Mouse (Mus musculus): ENCODE measurements around the gene Fam71e1. TPM values are rescaled to one million over a fixed set of nuclear protein-coding genes. Genes with fewer than 3 reads are reported as not detected.
A peak's percentile ranks its signal among the peaks of the same experiment; 100 is the strongest.

Gene Fam71e1
- total RNA-seq, 4 experiments from 2014 or later = 2.5 to 6.7 (median 3.3) TPM

- no peak for DNase-seq (ENCODE audit: low spot score)
Measured at GRCm38 (mm10) chr7:44497361-44498055, 1.1 kb downstream of the Fam71e1 start.

- DNase-seq (ENCODE audit: low spot score) = no peak
Measured at GRCm38 (mm10) chr7:44498922-44499321, 2.5 kb downstream of the Fam71e1 start.

- DNase-seq (ENCODE audit: low spot score) = no peak
Measured at GRCm38 (mm10) chr7:44500046-44500445, 3.7 kb downstream of the Fam71e1 start.

GRCm38 (mm10) chr7:44501563-44502115 lies 5.3 kb downstream of the Fam71e1 start:
- DNase-seq (ENCODE audit: low spot score) = peak; percentile 54

- DNase-seq (ENCODE audit: low spot score) = no peak
Measured at GRCm38 (mm10) chr7:44507491-44507890, 11.1 kb downstream of the Fam71e1 start.

- no peak for DNase-seq (ENCODE audit: low spot score)
Measured at GRCm38 (mm10) chr7:44519240-44519913, 23.0 kb downstream of the Fam71e1 start.

GRCm38 (mm10) chr7:44520990-44521389 lies 24.6 kb downstream of the Fam71e1 start:
- no peak for DNase-seq (ENCODE audit: low spot score)

GRCm38 (mm10) chr7:44521710-44522109 lies 25.3 kb downstream of the Fam71e1 start:
- no peak for DNase-seq (ENCODE audit: low spot score)

GRCm38 (mm10) chr7:44523056-44523455 lies 26.7 kb downstream of the Fam71e1 start:
- DNase-seq (ENCODE audit: low spot score) = no peak

GRCm38 (mm10) chr7:44524502-44524901 lies 28.1 kb downstream of the Fam71e1 start, which contains the start of gene Mybpc2:
Gene Mybpc2 (minus strand): TSS chr7:44524656.
- peak; percentile 22 for DNase-seq (ENCODE audit: low spot score)

GRCm38 (mm10) chr7:44525126-44525832 lies 28.9 kb downstream of the Fam71e1 start:
- DNase-seq (ENCODE audit: low spot score) = peak; percentile 86

GRCm38 (mm10) chr7:44526414-44527154 lies 30.2 kb downstream of the Fam71e1 start:
- no peak for DNase-seq (ENCODE audit: low spot score)

- DNase-seq (ENCODE audit: low spot score) = peak; percentile 62
Measured at GRCm38 (mm10) chr7:44527483-44528398, 31.4 kb downstream of the Fam71e1 start.

GRCm38 (mm10) chr7:44529518-44529917 lies 33.1 kb downstream of the Fam71e1 start:
- DNase-seq (ENCODE audit: low spot score) = no peak

- no peak for DNase-seq (ENCODE audit: low spot score)
Measured at GRCm38 (mm10) chr7:44530507-44530906, 34.1 kb downstream of the Fam71e1 start.

GRCm38 (mm10) chr7:44531207-44531606 lies 34.8 kb downstream of the Fam71e1 start:
- no peak for DNase-seq (ENCODE audit: low spot score)

GRCm38 (mm10) chr7:44531946-44532732 lies 35.8 kb downstream of the Fam71e1 start, which contains the start of gene Spib:
Gene Spib (minus strand): TSS chr7:44532071.
- no peak for DNase-seq (ENCODE audit: low spot score)

- no peak for DNase-seq (ENCODE audit: low spot score)
Measured at GRCm38 (mm10) chr7:44532918-44533745, 36.8 kb downstream of the Fam71e1 start.

GRCm38 (mm10) chr7:44533746-44534045 lies 37.3 kb downstream of the Fam71e1 start:
- no peak for DNase-seq (ENCODE audit: low spot score)

All from heart, adult 8-10 months (tissue).